Mouse (Mus musculus): Measurements from ENCODE around the gene Eogt. TPM values are rescaled to one million over a fixed set of nuclear protein-coding genes. Genes with fewer than 3 reads are reported as not detected.

Eogt gene
- polyA plus RNA-seq, 1 experiment: 4.8 TPM

- no peaks in the 10 kb centered on the region for H3K36me3 ChIP-seq (ENCODE audit: control insufficient read depth, insufficient read depth, low read length)
- H3K27me3 ChIP-seq (ENCODE audit: control insufficient read depth, insufficient read depth, low read length): peaks cover 6% of the 10 kb centered on the region
- H3K4me3 ChIP-seq (ENCODE audit: low read depth, low read length): 0 out of 2 replicates have a peak within 1 kb of the TSS, but pooled peaks have one; percentile 2
- TF ChIP-seq CTCF (IDR thresholded peaks at IDR 0.05; ENCODE audit: extremely low read depth, insufficient read length, insufficient replicate concordance, low read depth, low read length) (no peak), POLR2A (IDR thresholded peaks at IDR 0.05; ENCODE audit: low read depth, low read length) (no peak)
- 2% methylated on average over 30 of the region's 30 CpGs for WGBS
- no peak within 1 kb of the TSS for H3K27ac ChIP-seq (ENCODE audit: insufficient read depth, low read depth, low read length)
- no peaks in the 10 kb centered on the region; the same call in 1 of the 2 replicates for H3K4me1 ChIP-seq (ENCODE audit: control insufficient read depth, insufficient read depth, insufficient read length, low read length)
These were observed 88.8 kb downstream of the Eogt start, which contains the start of gene Fam19a4 for GRCm38 (mm10) chr6:97060074-97060681. Gene Fam19a4 (minus strand): TSS chr6:97060413.

Other genes with a start within 250 kb of the Eogt start
- not detected in 2 replicates for gene Fam19a4, start 88.8 kb downstream of the Eogt start, polyA plus RNA-seq (2012; rRNA removed)
- gene Tmf1, start 29.9 kb upstream of the Eogt start, polyA plus RNA-seq (2012; rRNA removed): 1.2 and 2.3 TPM in 2 replicates
- 2.4 and 4.1 TPM in 2 replicates for gene Uba3, start 56.5 kb upstream of the Eogt start, polyA plus RNA-seq (2012; rRNA removed)
- 14.3 and 22.8 TPM in 2 replicates for gene Arl6ip5, start 61.5 kb upstream of the Eogt start, polyA plus RNA-seq (2012; rRNA removed)
- gene Lmod3, start 103.6 kb upstream of the Eogt start, polyA plus RNA-seq (2012; rRNA removed): not detected in 2 replicates